Mouse (Mus musculus): Measurements from ENCODE around the gene Ttc19. TPM values are rescaled to one million over a fixed set of nuclear protein-coding genes. Genes with fewer than 3 reads are reported as not detected.

Gene Ttc19
- polyA plus RNA-seq (2015; fragmentation: Nextera tagmentation; extraction: Ambion mirVana) = 8.3 and 8.8 TPM in 2 replicates

DNA sequence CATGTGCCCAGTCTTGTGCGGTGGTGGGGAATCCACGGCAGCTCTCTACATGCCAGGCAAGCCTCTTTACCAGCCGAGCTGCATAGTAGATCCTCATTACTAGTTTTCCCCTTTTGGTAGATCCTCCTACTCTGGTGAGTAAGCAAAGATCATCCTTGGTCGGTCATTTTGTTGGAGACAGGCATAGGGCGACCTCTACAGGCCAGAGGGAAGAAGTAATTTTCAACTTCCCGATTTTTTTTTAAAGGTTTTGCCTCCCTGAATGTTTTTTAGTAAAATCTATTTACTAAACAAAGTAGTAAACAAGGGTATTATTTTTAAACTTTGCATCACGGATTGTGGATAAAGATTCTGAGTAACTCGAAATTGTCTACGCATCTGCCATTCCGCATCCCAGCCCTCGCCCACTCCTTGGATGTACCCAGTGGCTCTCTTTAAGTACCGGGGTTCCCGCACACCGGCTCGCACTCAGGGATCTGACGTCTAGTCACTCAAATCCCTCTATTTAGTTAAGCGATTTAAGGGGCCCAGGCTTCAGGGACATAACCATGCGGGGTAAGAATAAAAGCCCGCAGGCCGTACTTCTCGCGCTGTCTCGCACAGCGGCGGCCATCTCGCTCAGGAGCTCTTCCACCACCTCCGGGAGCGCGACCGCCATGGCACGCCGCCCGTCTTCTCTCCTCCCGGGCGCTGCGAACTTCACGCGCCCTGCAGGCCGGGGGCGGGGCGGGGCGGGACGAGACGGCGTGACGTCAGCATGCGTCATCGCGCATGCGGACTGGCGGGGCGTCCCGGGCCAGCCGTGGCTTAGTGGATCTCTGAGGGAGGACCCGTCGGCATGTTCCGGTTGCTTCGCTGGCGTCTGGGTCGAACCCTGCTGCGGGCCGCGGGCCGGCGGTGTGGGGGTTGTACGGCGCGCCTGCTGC is at the start of gene Ttc19, which contains the start of gene Zswim7:
Gene Ttc19, plus strand, starts transcription at position 799 of the 926 bp plus-strand sequence.
Gene Zswim7, minus strand, starts transcription at position 701 of the 926 bp plus-strand sequence.

GRCm38 (mm10) chr11:62248401-62249244 is 32.6 kb upstream of the Ttc19 start, which contains the start of gene Adora2b:
Gene Adora2b (plus strand): TSS chr11:62248984.

Other genes with a start within 250 kb of the Ttc19 start
- gene Adora2b, start 32.5 kb upstream of the Ttc19 start, polyA plus RNA-seq (2015; fragmentation: Nextera tagmentation; extraction: Ambion mirVana) = 1.2 and 1.4 TPM in 2 replicates
- 16.1 and 17.1 TPM in 2 replicates for gene Zswim7, start 98 bp upstream of the Ttc19 start, polyA plus RNA-seq (2015; fragmentation: Nextera tagmentation; extraction: Ambion mirVana)
- 5.1 and 5.6 TPM in 2 replicates for gene Pigl, start 177.0 kb downstream of the Ttc19 start, polyA plus RNA-seq (2015; fragmentation: Nextera tagmentation; extraction: Ambion mirVana)
- 108 and 117 TPM in 2 replicates for gene Ncor1, start 177.1 kb downstream of the Ttc19 start, polyA plus RNA-seq (2015; fragmentation: Nextera tagmentation; extraction: Ambion mirVana)

All from spleen, postnatal 0 days (tissue).